Mouse (Mus musculus) frontal cortex, postnatal 36 days (tissue): ENCODE data around the gene Zfc3h1.

Experiments used
- DNase-seq, 2 experiments: peaks; one replicate each; pipeline ENCODE4 v3.0.0; 2022; ENCODE audit warnings: low spot score in 2 of 2

The Zfc3h1 gene

DNA sequence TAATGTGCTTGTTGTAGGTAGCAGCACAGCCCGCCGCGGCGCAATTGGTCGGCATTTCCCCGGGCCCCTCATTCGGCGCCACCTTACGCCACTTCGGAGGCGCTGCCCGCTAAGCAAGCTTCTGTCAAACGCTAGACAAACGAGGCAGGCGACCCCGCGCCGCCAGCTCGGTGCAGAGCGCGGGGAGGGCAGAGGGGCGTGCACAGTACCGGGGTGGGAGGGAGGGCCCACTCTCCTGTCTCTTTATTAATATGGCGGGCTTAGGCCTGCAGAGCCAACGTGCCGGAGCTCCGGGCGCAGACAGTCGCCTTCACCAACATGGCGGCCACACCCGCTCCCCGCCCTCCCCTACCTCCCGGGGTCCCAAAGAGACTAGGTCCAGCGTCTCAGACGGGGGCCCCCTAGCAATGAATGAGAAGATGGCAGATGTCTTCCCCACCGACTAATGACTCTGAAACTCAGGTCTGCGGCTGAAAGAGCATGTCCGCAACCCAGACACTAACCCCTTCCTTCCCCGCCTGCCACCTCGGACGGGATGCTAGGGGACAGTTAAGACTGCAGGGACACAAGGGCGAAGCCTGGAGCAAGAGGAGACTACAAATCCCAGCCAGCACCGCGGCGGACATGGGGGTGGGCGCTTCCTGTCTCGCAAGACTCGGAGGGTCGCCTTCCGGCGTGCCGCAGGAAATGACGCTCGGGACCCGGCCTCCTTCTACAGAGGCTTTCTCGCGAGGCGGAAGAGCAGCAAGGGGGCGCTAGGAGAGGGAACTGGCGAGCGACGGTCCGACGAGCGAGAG, at the start of gene Zfc3h1, which contains the start of gene Thap2:
Zfc3h1 (plus strand) TSS at position 739 of the 797 bp plus-strand sequence.
Thap2 (minus strand) TSS at position 223 of the 797 bp plus-strand sequence.
- peak; percentile 98 to 99 for DNase-seq

- no peak for DNase-seq
Observed at GRCm38 (mm10) chr10:115336901-115337300, 47.9 kb upstream of the Zfc3h1 start.

GRCm38 (mm10) chr10:115339820-115340328, 44.9 kb upstream of the Zfc3h1 start:
- DNase-seq = no peak

DNA sequence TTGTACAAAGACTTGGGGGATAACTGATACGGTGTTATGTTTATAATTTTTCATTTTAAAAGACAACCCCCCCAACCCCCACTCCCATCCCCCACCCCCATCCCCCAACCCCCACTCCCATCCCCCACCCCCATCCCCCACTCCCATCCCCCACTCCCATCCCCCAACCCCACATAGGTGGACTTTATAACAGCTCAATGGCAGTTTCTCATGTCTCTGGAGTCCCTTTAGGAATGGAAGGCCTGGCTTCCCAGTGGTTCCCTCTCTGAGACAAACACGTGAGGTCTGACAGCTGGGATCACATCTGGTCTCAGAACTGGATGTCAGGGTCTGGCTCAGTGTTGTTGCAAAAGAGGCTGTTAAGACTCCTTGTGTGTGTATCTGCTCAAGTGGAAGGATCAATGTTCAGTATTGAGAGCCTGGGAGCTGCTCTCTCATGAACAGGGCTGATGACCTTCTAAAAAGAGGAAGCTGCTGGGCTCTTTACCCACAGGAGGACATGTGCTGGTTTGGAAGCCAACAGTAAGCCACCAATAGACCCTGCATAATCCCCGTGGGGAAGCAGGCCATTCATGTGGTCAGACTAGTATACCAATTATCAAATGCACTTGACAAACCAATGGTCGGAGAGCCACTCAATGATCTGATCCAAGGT, 41.9 kb upstream of the Zfc3h1 start:
- no peak for DNase-seq

DNA sequence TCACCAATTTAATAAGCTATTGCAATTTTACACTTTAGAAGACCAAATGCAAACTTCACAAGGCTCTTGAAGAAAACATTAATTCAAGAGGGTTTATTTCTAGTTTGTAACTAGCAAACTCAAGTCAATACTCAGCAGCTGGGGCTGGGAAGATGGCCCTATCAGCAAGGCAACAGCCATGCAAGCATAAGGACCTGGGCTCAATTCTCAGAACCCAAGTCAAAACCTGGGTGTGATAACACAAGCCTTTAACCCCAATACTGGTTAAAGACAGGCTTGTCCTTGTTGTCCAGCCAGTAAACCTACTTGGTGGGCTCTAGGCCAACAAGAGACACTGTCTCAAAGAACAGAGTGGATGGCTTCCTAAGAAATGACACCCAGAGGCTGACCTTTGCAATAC, 38.3 kb upstream of the Zfc3h1 start:
- DNase-seq = no peak

DNA sequence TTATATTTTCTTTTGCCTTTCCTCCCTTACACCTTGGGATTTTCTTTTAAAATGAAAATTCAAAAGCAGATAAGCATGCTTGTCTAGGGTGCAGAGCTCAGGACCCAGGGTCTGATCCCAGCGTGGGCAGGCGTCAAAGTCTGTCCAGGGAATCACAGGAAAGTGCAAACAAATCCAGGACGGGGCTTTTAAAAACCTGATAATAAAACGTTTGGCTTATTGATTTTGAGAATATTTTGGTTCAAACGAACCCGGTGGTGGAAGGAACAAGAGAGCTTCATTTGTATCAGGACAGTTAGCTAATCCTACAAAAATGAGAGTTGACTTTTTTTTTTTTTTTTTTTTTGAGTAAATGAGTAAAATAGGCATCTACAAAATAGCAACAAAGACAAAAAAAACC, 36.6 kb upstream of the Zfc3h1 start:
- DNase-seq = no peak

- no peak for DNase-seq
Observed at GRCm38 (mm10) chr10:115349029-115349428, 35.7 kb upstream of the Zfc3h1 start.

DNA sequence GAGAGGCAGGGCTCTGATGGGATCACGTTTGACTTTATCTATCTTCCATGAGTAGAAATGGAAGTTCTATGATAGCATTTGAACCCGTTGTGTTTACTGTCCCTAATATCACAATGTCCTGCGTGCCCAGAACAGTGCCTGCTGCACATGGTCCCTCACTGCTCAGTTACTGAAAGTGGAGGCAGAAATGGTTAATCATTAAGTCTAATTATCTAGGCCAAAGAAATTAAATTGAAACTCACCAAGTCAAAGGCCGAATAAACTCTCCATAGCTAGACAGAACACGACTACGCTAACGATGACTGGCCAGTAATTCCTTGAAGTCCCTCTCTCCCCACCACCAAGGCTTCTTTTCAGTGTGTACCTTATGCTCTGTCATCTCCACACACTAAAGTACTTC, 35.2 kb upstream of the Zfc3h1 start:
- no peak for DNase-seq

- DNase-seq = no peak
Observed at GRCm38 (mm10) chr10:115350810-115351397, 33.9 kb upstream of the Zfc3h1 start.

DNA sequence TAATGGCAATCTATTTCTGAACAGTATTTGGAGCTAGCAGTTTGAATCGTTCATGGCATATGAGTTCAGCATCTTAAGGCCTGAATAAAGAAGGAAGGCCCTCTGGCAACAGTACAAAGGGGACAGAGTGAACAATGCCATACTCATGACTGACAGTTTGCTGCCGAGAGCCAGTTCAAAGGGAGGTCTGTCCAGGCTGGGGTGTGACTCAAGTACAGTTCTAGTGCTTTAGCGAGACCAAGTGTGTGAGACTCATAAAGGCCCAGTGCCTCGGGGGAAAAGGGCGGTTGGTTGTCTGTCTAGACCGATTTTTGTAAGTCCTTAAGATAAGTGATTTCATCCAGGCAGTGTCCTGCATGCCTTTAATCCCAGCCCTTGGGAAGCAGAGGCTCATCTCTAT, 30.2 kb upstream of the Zfc3h1 start:
- DNase-seq = no peak

DNA sequence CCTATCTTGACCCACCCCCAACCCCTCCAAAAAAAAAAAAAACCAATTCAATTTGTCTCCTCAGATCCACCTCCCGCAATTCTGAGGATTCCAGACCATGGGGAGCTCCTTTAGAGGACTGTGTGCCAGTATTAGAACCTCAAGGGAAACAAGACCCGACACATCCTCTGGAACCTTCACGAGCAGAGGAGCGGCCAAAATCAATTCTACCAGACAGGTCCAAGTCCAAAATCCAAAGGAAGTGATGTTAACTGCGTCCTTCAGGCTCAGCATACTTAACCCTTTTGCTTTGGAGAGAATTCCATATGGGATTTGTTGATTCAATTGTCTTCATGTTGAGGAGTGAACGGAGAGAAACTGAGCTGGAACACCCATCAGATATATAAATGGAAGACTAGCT, 29.7 kb upstream of the Zfc3h1 start:
- no peak for DNase-seq

GRCm38 (mm10) chr10:115356106-115356505, 28.7 kb upstream of the Zfc3h1 start:
- DNase-seq = no peak

- no peak for DNase-seq
Observed at GRCm38 (mm10) chr10:115358216-115358919, 26.4 kb upstream of the Zfc3h1 start.

DNA sequence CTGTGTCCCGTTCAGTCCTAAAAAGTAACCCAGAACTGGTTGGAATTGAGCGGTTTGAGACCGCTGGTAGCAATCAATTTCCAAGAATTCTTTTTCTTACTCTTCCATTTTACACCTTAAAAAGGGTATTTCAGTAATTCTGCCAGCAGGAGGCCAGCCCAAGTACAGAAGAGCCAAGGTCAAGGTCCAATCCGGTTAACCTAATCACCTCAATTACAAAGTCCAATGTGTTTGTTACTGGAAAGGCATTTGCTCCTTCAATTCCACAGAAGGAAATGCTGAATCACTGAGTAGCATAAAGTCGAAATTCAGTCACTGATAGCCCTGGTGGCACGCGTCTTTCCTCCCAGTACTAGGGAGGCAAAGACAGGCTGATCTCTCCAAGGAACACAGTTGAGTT, 25.7 kb upstream of the Zfc3h1 start:
- DNase-seq = no peak

DNA sequence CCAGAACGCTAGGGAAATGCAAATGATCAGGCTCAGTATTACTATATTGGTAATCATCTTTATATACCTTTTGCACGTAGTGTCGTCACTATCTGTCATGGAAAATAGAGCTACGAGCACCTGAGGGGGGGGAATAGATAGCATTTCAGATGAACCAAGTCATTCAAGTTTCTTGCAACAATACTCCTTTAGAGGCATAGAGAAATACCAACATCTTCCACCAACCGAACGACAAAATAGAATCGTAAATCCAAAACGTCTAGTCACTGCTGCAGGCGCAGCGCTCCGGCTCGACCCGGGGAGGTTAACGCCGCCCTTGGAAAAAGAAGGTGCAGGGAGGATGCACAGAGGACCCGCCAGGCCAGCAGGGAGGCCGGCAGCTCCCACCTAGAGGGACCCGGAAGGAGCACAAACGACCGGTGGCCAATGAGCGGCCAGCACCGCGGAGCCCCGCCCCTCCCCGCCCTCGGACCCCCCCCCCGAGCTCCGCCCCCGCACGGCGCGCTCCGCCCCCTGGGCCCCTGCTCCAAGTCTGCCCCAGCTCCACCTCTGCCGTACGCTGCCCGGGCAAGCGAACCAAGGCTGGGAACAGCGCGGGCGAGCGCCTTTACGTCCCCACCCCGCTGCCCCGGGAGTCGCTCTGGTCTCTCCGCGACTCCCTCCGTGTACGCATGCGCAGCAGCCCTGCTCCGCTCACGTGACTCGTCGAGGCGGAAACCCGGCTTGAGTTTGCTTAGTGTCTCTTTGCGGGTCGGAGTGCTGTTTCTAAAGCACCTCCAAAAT, 22.7 kb upstream of the Zfc3h1 start, which contains the start of gene Tmem19:
Tmem19 (minus strand) TSS at position 662 of the 783 bp plus-strand sequence.
- DNase-seq = peak; percentile 92 to 93

GRCm38 (mm10) chr10:115362623-115362964, 22.2 kb upstream of the Zfc3h1 start:
- DNase-seq = no peak

DNA sequence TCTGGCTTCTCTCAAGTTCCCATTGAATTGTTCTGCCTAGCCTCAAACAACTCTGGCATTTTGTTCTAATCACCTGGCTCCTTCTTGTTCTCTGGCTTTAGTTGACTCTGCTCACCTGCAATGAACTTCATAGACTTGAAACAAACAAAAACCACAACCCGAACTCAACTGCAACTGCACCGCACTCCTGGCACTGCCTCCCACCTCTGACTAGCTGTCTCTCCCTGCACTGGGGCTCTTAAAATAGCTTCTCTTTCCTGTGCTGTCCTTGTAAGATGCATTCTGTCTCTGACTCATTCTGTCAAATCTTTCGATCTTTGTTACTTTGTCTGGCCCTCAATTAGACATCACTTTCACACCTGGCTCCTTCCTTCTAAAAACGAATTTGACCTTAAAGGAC, 21.6 kb upstream of the Zfc3h1 start:
- DNase-seq = no peak

- no peak for DNase-seq
Observed at GRCm38 (mm10) chr10:115381506-115382084, 3.2 kb upstream of the Zfc3h1 start.

DNA sequence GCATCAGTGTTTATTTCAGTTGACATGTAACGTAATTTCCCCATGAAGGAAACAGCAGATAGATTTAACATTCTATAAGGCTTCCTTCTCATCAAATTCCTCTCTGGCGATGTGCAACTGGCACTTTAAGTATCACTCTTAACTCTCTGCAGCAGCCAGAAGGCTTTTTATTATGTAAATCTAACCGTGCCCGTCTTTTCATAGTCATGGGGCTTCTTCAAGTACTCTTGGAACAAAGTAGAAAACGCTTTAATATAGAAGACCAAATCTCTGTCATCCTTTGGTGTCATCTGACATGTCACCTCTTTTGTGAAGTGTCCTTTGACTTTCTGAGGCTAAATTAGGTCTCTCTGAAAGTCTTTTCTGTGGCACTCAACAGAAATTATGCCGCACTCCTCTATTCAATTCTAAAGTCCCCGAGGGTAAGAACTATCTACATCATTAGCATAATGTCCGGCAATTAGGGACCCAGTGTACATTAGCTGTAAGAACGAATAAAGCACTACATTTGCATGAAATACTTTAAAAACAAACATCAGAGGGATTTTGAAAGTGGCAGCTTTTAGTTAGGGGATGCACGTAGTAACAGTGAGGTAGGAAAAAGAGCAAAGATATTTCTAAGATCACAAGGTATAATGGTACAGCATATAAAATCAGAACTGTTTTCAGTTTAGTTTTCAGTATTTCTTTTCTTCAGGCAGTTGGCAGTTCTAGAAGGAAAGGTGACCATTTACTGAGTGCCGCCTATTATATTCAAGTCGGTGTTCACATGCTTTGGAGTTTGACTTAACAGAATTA, 1.7 kb upstream of the Zfc3h1 start:
- DNase-seq = no peak

- no peak for DNase-seq
Observed at GRCm38 (mm10) chr10:115383644-115384220, 1.0 kb upstream of the Zfc3h1 start.
